Mouse (Mus musculus) thymus, postnatal 14 days (tissue): ENCODE measurements around the gene Tyms.
A peak's percentile ranks its signal among the peaks of the same experiment; 100 is the strongest.

Experiments used
- DNase-seq: peaks from one replicate; pipeline ENCODE4 v3.0.0; 2021

The Tyms gene

DNA sequence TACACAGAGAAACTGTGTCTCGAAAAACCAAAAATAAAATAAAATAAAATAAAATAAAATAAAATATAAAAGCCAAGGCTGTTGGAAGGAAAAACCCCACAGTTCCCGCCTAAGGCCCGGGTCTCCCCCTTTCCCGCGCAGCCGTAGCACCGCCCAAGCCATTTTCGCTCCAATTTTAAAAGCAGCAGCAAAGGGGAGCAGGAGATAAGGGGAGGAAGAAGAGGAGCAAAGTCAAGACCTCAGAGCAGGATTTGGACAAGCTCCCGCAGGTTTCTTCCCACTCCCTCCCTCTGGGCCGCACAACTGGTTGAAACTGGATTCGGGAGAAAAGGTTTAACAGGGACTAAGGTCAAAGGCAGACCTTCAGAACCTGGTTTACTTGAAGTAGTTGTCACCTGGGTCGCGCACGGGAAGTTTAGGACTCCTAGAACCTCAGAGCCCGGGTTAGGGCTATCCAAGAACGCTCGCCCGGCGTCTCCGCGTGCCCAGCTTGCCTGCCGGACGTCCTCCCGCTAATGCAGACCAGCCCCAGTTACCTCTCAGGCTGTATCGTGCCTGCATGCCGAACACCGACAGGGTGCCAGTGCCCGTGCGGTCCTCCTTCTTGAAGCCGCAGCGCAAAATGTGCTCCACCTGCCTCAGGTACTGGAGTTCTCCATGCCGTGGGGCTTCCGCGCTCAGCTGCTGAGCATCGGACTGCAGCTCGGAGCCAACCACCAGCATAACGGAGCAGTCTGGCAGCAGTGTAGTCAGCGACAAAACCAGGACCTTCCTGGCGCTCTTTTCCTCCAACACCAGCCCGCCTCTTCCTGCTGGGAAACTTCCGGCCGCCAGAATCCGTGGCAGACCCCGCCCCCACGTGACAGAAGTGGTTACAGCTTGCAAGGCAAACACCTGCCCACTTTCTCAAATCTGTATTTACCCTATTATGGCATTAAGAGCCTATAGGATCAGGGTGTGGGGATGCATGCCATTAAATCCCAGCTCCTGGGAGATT, at the start of gene Tyms:
TSS of gene Tyms (minus strand) at position 793 of the 997 bp plus-strand sequence.
- DNase-seq = peak; percentile 85

DNA sequence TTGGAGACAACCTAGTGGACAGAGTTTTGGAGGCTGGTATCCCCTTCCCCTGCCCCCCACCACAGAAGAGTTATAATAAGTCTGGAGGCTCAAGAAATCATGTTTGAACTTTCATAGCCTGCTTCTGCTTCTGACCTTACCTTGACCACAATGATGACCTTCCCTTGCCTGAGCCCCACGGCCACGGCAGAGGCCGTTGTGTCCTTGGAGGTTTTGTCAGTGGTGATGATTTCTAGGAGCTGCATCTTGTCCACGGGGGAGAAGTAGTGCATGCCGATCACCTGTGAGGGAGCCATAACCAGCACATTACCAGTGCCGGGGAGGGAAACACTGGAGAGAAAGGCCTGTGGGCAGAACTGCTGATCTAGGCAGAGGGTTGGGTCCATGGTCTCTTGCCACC, 49.1 kb upstream of the Tyms start:
- DNase-seq = no peak

DNA sequence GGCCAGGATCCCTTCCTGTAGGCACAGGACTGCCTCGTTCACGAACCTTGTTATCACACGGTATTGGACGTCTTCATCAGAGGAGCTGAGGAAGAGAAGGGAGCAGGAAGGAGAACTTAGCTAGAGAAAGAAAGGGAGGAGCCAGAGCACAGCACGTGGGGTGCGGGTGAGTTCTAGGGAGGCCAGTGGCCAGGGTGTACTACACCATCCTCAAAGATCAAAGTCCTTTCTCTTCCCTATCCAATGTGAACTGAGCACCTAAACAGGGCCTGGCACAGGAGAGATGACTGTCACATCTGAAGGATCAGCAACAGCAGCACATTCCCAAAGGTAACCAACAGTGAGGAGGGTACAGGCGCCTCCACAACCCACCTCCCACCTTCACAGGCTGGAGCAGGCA, 46.7 kb upstream of the Tyms start:
- DNase-seq = no peak

DNA sequence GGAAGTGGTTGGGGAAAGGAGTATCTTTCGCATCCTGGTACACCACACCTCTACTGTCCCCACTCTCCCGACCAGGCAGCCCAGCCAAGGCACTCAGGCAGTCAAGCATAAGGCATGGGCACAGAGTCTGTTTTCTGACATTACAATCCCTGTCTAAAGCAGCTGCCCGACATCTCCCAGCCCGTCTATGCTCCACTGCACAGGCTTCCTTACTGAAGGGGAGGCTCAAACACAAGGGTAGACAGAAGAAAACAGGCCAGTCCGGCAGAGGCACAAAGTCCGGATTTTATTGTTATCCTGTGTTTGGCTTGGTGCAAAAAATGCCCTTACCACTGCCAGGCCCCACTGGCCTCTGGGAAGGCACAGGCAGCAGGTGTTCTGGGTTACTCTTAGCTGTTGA, 45.7 kb upstream of the Tyms start:
- no peak for DNase-seq

DNA sequence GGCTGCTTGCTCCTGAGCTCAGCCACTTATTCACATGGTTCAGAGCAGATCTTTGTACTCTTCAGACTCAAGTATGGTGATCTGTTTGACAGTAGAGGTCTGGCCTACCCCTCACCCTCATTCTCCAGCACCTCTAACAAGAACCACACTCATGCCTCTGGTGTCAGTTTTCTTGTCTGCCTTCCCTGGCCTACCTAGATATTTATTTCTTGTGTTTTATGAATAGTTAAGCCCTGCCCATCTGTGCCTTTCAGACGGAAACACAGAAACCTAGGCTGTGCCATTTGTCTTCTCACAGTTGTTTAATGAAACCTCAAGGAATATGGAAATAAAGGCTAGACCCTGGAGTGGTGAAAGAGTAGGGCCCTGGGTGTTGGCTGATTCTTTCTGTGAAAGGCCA, 44.6 kb upstream of the Tyms start:
- no peak for DNase-seq

DNA sequence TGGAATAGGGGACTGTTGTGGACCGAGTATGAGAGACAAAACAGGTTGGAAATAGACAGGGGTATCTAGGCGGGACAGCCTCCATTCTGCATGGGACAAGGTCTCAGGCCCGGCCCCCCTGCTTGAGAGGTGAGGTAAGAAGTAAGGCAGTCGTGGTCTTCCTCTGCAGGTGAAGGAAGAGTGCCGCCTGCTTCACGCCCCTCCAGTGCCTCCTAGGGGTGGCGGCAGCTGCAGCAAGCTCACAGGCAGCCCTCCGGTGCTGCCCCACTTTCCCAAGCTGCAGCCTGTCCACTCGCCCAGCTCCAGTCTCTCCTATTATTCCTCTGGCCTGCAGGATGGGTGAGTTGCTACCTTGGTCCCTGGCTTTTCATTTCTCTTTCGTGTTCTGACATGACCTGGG, 42.3 kb upstream of the Tyms start:
- peak; percentile 29 for DNase-seq

DNA sequence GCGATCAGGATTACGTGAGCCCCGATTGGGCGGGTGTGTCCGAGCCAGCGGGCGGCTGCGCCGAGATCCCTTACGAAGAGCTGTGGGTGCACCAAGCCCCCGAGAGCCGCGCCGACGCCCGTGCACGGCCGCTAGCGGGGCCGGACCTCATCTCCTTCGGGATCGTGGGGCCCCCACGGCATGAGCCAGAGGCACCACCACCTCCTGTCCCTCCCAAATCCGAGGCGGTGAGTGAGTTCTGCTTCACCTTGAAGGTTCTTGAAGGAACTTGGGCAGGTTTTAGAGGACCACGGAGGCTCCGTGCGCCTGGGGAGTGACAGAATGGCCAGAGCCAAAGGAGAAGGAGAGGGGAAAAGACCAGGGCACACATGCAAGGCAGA, 41.3 kb upstream of the Tyms start:
- no peak for DNase-seq

DNA sequence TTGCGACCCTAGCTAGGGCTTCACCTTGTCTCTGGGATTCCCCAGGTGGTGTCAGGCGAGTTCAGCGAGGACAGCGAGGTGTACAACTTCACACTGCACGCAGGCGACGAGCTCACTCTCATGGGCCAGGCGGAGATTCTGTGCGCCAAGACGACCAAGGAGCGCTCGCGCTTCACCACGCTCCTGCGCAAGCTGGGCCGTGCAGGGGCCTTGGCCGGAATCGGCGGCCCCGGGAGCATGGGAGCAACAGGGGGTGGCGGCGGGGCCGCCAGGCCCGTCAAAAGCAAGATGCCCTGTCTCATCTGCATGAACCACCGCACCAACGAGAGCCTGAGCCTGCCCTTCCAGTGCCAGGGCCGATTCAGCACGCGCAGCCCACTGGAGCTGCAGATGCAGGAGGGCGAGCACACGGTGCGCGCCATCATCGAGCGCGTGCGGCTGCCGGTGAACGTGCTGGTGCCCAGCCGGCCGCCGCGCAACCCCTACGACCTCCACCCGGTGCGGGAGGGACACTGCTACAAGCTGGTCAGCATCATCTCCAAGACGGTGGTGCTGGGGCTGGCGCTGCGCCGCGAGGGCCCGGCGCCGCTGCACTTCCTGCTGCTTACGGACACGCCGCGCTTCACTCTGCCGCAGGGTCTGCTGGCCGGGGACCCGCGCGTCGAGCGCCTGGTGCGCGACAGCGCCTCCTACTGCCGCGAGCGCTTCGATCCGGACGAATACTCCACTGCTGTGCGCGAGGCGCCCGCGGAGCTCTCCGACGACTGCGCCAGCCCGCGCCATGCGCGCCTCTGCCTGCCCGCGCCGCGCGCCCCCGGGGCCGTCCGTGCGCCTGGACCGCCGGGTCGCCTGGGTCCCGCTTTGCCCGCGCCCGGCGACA, 40.7 kb upstream of the Tyms start:
- peak; percentile 89 for DNase-seq

DNA sequence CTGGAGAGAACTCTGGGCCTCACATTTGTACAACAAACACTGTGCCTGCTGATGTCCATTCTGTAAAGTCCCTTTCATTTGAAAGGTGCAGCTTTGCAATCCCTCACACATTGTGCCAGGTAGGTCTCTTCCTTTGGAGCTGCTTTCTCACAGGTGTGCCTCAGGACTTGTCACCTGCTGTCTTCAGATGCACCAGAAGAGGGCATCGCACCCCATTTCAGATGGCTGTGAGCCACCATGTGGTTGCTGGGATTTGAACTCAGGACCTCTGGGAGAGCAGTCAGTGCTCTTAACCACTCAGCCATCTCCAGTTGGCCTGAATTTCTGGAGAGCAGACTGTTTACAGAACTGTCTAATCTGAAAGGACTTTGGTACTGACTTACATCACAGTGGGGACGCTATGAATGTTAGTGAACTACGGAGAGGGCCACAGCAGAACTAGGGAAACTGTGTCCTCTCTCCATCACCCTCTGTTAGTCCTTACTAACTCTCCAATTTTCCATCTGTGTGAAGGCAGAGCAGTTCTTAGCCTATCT, 39.2 kb upstream of the Tyms start:
- DNase-seq = no peak

DNA sequence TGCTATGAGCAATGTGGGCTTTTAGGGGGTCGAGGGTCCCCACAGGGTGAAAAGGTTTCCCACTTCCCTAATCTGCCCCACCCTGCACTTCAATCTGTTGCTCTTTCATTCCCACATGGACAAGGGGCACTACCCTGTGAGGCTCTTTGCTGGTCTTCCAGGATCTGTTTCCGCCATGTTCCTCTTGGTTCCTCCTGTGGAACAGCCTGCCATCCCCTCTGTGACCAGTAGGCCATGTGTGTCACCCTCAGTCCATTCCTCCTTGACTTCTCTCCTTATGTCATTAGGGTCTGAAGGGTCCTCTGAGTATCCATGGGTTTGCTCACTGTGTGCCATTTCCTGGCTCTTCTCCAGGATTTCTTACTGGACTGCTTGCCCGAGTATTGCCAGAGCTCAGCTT, 38.4 kb upstream of the Tyms start:
- DNase-seq = no peak

DNA sequence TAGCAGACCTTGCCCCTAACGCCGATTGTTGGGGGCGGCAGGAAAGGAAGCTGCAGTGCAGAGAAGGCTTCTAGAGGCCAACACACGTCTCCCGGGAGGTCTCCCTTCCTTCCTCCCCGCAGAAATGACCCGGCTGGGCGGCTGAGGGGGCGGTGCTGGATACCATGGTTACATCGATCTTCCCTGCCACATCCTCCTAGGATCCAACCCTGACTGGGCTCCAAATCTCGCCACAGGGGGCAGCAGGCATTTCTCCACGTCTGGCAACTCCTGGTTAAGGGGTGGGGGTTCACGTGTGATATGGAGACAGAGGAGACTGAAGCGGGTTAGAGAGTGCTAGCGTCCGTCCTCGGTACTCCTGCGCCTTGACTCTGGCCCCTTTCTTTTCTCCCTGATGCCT, 37.7 kb upstream of the Tyms start:
- DNase-seq = peak; percentile 21

DNA sequence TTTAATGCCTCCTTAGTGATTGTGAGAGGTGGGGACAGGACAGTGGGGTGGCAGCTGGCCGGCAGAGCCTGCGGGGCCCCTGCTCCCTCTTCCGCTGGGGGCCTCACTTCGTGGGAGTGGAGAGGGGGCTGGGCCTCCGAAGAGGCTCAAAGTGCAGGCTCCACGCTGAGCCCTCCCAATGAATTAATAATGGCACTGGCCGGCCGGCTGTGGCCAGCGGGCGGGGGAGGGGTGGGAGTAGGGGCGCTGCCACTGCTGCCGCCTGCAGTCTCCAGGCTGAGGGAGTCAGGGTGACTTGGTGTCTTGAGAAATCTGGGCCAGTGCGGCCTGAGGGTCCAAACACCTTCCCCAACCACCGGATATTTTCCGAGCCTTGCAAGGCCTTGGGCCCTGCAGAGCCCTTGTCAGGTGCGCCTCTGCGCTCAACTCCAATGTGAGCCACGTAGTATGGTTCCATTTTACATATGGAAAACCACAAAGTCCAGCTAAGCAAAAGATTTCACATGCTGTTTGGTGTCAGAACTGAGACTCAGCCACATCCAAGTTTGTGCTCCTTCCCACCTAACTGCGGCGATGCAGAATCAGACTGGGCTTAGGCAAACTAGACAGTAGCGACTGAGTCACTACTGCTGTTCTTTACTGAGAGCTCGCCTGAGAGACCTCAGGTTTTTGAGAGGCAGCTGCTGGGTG, 37.1 kb upstream of the Tyms start:
- DNase-seq = no peak

DNA sequence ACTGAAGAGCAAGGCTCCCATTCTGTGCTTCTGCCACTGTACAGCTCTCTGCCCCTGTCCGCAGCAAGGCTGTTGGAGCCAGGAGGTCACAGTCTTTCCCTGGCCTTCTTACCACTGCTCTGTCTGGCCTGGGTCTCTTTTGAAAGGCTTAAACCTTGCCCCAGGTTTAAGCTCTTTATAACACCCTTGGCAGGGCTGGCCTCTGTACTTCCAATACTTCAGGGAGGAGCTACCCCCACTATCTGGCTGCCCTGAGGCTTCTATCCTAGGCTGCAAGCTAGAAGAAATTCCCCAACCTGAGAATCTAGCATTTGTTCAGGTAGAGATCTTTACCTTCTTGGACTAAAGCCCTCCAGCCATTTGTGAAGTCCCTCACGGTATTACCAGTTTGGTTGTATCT, 36.5 kb upstream of the Tyms start:
- DNase-seq = no peak

DNA sequence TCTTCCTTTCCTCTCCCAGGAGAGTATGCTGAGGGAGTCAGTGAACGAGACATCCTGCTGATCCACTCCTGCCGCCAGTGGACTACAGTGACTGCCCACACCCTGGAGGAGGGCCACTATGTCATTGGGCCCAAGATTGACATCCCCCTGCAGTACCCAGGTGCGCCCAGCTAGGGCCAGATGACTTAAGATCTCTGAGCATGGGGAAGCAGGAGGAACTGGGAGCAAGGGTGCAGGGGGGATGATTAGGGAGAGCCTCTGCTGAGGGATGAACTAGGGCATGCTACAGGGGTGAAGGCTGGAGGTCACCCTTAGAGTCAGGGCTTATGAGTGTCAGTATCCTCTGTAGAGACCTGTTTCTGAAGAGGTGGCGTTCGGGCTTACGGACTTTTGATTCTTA, 34.8 kb upstream of the Tyms start:
- DNase-seq = no peak

DNA sequence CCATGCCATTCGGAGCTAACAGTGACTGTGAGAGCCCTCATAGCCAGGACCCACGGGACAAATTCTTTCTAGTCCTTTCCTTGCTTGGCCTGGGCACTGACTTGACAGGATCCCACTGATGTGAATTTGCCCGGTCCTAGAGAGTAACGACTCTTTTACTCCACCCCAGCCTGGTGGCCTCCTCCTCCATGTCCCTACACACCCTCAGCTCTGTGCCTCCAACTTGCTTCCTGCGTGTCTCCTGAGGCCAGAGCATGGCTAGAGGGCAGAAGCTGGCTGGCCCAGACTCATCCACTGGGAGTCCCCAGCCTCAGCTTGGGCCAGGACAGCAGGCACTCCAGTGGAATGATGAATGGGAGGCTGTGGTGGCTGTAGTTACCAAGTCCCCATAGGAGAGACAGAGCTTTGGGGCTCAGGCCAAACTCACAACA, 34.2 kb upstream of the Tyms start:
- DNase-seq = no peak

DNA sequence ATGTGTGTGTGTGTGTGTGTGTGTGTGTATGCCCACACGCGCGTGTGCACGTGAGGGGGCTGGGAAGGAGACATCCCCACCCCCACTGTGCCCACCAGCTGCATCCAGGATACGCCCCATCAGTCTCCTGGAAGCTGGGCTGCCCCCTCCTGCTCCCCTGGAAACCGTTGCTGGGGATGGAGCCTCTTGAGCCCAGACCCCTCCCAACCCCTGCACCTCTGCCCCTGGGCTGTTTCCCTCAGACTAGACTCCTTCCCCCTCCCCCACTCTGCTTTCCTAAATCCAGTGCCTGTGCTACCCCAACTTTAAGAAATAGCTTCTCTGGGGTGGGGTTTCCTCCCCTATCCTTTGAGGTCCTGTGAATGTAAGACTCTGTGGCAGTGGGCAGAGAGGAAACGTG, 33.8 kb upstream of the Tyms start:
- DNase-seq = no peak

DNA sequence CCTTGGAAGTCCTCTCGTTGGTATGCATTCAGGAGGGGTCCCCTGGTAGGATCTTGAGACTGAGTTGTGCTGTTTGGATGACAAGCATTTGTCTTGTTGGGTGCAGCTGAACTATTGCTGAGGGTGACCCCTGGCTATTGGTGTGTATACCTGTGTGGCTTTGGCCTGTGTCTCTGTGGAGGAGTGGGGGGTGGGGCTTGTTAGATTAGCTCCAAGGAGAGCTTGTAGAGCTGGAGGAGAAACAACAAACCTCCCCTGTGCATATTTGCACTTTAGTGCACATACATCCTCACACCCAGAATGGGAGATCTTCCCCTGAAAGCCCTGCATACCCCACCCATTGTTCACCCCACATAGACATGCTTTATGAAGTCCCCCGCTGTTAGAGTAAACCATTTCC, 33.3 kb upstream of the Tyms start:
- no peak for DNase-seq

DNA sequence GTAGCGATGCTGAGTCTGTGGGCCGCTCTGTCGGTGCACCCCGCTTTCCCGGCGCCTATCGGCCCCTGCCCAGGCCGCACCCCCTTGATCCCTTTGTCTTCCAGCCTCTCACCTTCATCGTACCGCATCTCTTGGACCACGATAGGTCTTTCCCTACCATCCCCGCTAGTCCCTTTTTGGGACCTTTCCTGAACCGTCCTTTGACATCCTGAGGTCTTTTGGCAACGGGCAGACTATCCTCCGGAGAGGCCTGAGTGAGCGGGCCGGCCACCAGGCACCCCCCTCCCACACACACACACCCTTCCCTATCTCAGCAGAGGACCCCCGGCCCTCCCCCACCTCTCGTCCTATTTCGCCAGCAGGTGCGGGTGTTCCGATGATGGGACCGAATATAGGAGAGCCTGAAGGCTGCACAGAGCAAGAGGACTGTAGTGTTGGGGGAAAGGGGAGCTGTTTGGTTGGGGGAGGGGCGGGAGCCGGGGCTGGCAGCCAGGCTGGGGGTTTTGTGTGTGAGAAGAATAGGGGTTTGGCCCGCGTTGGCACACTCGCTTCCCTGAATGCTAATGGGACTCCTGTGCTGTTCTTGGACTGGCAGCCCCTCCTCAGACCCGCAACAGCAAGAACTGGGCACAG, 32.4 kb upstream of the Tyms start, which contains the start of gene 3110082J24Rik:
TSS of gene 3110082J24Rik (minus strand) at position 419 of the 633 bp plus-strand sequence.
- no peak for DNase-seq

DNA sequence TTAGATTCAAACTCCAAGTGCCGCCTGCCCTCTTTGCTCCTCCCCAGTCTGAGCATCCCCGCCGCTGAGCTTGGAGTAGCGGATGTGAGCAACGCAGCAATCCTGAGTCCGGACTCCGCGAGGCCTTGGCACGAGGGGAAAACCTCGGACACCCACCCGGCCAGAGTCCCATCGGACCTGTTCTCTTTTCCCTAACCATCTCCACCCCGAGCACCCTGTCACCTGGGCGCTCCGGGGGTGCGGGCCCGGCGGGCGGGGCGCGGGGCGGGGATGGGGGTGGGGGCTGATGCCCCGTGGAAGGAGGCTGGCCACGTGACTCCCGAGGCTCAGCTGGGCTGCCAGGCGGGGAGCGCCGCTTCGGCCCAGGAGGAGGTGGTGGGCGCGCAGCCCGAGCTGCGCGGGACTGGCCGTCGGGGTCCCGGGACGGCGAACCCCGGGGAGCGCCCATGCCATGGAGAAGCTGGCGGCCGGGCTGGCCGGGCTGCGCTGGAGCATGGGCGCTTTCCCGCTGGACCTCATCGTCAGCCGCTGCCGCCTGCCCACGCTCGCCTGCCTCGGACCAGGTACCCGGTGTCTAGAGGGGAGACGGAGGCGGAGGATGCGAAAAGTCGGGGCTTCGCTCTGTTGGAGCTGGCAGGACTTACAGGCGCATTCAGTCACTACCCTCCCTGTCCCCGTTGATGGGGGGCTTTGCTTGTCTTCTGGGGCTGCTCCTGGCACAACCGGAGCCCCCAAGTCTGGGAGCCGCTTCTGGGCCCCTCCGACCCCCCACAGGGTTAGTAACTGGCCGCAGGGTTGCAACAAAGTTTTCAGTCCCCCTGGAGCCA, 31.6 kb upstream of the Tyms start, which contains the start of gene Garem2:
TSS of gene Garem2 (plus strand) at position 321 of the 827 bp plus-strand sequence.
- DNase-seq = no peak

DNA sequence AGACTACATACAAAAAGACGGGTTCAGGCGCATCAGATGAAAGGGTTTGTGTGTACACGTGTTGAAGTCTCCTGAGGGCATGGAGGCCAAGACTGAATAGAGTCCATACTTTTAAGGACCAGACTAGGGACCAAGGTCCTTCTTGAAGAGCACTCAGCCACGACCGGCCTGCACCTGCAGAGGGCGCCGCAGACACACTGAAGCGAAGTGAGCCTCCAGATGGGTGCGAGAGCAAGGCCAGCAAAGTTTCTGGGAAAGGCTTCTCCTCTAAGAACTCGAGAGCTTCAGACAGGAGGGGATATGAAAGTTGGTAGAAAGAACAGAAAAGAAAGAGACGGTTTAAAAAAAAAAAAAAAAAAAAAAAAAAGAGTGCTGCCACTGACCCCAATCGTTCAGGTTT, 30.9 kb upstream of the Tyms start:
- DNase-seq = peak; percentile 55

DNA sequence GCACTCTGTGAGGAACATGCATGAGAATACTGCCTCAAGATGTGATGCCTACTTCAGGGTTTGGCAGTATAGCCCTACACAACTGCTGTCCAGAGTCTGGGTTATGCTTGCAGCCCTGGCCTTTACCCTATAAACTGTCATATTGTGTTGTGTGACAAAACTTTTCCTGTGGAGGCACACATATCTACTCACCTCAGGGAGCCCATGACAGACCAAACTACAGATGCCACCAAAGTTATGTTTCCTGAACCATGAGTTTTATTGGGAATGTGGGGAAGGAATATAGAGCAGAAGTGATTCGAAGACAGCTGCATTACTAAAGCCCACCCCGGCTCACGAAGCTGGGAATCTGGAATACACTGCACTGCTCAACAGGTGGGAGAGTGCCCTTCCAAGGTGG, 29.9 kb upstream of the Tyms start:
- no peak for DNase-seq
